In the genomic region with DNA sequence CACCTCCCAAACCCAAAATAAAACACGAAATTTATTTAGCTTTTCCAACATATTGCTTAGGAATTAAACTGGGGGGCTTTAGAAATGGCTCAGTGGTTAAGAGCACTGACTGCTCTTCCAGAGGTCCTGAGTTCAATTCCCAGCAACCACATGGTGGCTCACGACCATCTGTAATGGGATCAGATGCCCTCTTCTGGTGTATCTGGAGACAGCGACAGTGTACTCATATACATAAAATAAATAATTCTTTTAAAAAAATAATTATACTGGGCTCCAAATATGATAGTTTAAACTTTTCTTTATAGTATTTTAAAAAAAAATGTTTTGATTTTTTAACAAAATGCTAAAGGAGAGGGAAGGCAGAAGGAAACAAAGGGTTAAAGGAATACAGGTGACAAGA, we compare ENCODE assay signal across 13 mouse cellular contexts. TPM values are rescaled to one million over a fixed set of nuclear protein-coding genes. Genes with fewer than 3 reads are reported as not detected.
"Had no signal": no experiment of that assay in that cellular context is flagged by ENCODE, and none has a peak within 500 bp of the region (broad histone marks: within the 10 kb centered on the region; RNA-seq: fewer than 3 reads in every experiment).

No protein-coding gene starts in this region.

RNA-seq across cellular contexts. Expression of gene Krt222, which starts 0.6 kb away (rescaled TPM):
- total RNA-seq: megakaryocyte, adult 5-6 weeks had no signal

RNA-seq across cellular contexts. Expression of gene Krt24, which starts 40.5 kb away (rescaled TPM):
- total RNA-seq: layer of hippocampus, adult 8-10 months; layer of hippocampus, postnatal 14 days; left cerebral cortex, adult 18-20 months; left cerebral cortex, postnatal 14 days; megakaryocyte, adult 5-6 weeks; monocyte, adult 5-6 weeks had no signal
- polyA plus RNA-seq: liver, embryonic 11.5 days; liver, embryonic 15.5 days; lung, embryonic 14.5 days; midbrain, embryonic 10.5 days; midbrain, embryonic 14.5 days; small intestine, adult 2 months; stomach, embryonic 16.5 days had no signal
